Mouse (Mus musculus) liver, postnatal 0 days (tissue): Measurements from ENCODE around the gene Usp24. TPM values are rescaled to one million over a fixed set of nuclear protein-coding genes. Genes with fewer than 3 reads are reported as not detected.

Experiments
- ATAC-seq: fragments of 200-750 bp; cut with Nextera tagmentation; 2 replicates; pipeline ENCODE4 v1.8.0; 2017; ENCODE audit warnings: mild to moderate bottlenecking, moderate library complexity
- DNase-seq: peaks from one replicate; pipeline ENCODE4 v3.0.0-alpha.2; 2016
- H3K27ac ChIP-seq: fragments of 300-500 bp; sonication (generic); 2 replicates; pipeline ENCODE4 v1.5.1; 2014; ENCODE audit warnings: antibody characterized with exemption, moderate library complexity, mild to moderate bottlenecking, low read depth
- H3K27me3 ChIP-seq: fragments of 300-500 bp; sonication (generic); 2 replicates; pipeline ENCODE4 v1.6.1; 2014; ENCODE audit warnings: low read length, control low read depth, mixed read lengths; ENCODE audit not compliant: insufficient read depth
- H3K36me3 ChIP-seq: fragments of 300-500 bp; sonication (generic); replicated peaks from 2 replicates; pipeline ENCODE4 v1.6.1; 2014; ENCODE audit warnings: mild to moderate bottlenecking, control low read depth, low read length, moderate library complexity, mixed read lengths; ENCODE audit not compliant: insufficient read depth
- H3K4me1 ChIP-seq: fragments of 300-500 bp; sonication (generic); 2 replicates; pipeline ENCODE4 v1.6.1; 2014; ENCODE audit warnings: antibody characterized with exemption, mild to moderate bottlenecking, control low read depth; ENCODE audit not compliant: insufficient read depth
- H3K4me2 ChIP-seq: fragments of 300-500 bp; sonication (generic); 2 replicates; pipeline ENCODE4 v1.6.1; 2014; ENCODE audit warnings: low read depth, mild to moderate bottlenecking, low read length, moderate library complexity, mixed read lengths
- H3K4me3 ChIP-seq: fragments of 300-500 bp; sonication (generic); 2 replicates; pipeline ENCODE4 v1.5.1; 2014; ENCODE audit warnings: low read depth, low read length
- H3K9ac ChIP-seq: fragments of 300-500 bp; sonication (generic); replicated peaks from 2 replicates; pipeline ENCODE4 v1.6.1; 2014; ENCODE audit warnings: mild to moderate bottlenecking, moderate library complexity
- H3K9me3 ChIP-seq: fragments of 300-500 bp; sonication (generic); 2 replicates; pipeline ENCODE4 v1.6.1; 2016; ENCODE audit warnings: mild to moderate bottlenecking, control low read depth, low read length, mixed read lengths
- CTCF ChIP-seq: sonication (generic); IDR thresholded peaks from 2 replicates; pipeline ENCODE4 v1.5.1; 2016; ENCODE audit warnings: antibody characterized with exemption, low read depth
- EP300 ChIP-seq: IDR thresholded peaks from 2 replicates; pipeline ENCODE4 v1.6.1; 2016; ENCODE audit warnings: antibody characterized with exemption, low read depth, mild to moderate bottlenecking
- WGBS: fragments of 180-500 bp; shearing (Covaris S2); extraction: QIAGEN DNeasy Blood & Tissue Kit; methylation state at CpG from one replicate; pipeline ENCODE4 v1.1.7; 2014; ENCODE audit not compliant: insufficient replicate concordance; 5-methylcytosine and 5-hydroxymethylcytosine counted together
- polyA plus RNA-seq: library from polyadenylated mRNA; unstranded; fragments of >200 nt; fragmentation: Nextera tagmentation; extraction: Ambion mirVana; gene quantifications from 2 replicates; pipeline ENCODE4 v1.2.1, GENCODE M21; 2015

The Usp24 gene
- polyA plus RNA-seq, 1 experiment from 2014 or later = 4.7 TPM

DNA sequence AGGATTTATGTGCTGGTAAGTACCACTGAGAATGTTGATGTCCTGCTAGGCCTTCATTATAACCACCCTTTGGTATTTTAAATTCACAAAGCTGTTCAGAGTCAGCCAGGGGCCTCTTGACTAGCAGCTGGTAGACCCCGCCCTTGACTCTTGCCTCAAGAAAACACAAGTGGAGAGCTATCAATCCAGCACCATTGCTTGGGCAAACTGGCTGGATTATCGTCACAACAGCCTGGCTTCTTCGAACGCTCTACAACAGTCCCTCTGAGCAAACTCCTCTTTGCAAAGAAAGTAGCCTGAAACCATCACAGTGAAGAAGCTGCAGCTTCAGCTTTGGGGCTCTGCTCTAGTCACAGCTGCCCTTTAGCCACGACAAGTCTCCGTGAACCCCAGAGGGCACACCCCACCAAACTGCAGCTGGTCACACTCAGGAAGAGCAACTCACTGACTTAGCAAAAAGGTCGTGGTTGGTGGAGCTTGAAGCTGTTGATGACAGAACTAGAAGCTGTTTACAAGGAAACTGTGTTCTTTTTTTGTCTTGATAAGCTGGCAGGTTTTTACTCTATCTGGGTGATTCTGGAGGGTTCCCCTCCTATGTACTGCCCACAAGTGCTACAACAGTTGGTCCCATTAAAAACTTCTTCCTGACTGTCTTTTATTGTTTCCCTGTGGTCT, 19.5 kb upstream of the Usp24 start:
- WGBS = 37% methylated on average over 7 of the region's 7 CpGs
- no peak overlapping the region; the same call in 1 of the 2 replicates for H3K4me2 ChIP-seq
- ATAC-seq (peak; percentile 84), DNase-seq (peak; percentile 28)
- no peaks in the 10 kb centered on the region for H3K27me3 ChIP-seq
- peaks cover 2% of the 10 kb centered on the region; the same call in 1 of the 2 replicates for H3K4me1 ChIP-seq
- peak overlapping the region; percentile 26; the same call in 1 of the 2 replicates for H3K27ac ChIP-seq
- H3K36me3 ChIP-seq = no peaks in the 10 kb centered on the region
- no peak overlapping the region for H3K9ac ChIP-seq
- TF ChIP-seq CTCF (no peak), EP300 (peak; percentile 35; the same call in 1 of the 2 replicates)
- H3K9me3 ChIP-seq = no peaks in the 10 kb centered on the region
- H3K4me3 ChIP-seq = no peak overlapping the region

DNA sequence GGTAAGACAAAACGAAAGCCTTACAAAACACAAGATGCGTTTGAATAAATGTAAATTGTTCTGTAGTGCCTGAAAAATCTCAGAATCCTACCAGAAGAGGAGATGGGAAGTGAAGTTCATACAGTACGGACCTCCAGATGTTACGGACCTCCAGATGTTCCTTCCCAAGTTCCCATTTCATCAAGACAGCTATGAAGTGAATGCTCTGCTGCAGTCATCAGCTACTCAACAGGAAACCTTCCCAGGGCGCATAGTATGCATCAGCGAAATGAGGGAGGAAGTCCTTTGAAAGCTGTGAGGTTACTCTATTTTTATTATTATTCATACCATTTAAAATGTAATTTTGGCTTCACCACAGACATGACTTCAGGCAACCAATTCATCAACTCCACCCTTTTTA, 14.7 kb upstream of the Usp24 start:
- no peaks in the 10 kb centered on the region for H3K9me3 ChIP-seq
- H3K36me3 ChIP-seq = no peaks in the 10 kb centered on the region
- H3K9ac ChIP-seq = no peak overlapping the region
- ATAC-seq = no peak
- DNase-seq = no peak
- H3K27me3 ChIP-seq = no peaks in the 10 kb centered on the region
- H3K4me1 ChIP-seq = peaks cover 3% of the 10 kb centered on the region; the same call in 1 of the 2 replicates
- whole genome bisulfite sequencing = 46% methylated on average over 6 of the region's 6 CpGs
- TF ChIP-seq EP300 = no peak
- TF ChIP-seq CTCF = no peak
- H3K4me3 ChIP-seq = no peak overlapping the region
- no peak overlapping the region for H3K27ac ChIP-seq
- H3K4me2 ChIP-seq = 0 out of 2 replicates have a peak overlapping the region, but pooled peaks have one; percentile 1

DNA sequence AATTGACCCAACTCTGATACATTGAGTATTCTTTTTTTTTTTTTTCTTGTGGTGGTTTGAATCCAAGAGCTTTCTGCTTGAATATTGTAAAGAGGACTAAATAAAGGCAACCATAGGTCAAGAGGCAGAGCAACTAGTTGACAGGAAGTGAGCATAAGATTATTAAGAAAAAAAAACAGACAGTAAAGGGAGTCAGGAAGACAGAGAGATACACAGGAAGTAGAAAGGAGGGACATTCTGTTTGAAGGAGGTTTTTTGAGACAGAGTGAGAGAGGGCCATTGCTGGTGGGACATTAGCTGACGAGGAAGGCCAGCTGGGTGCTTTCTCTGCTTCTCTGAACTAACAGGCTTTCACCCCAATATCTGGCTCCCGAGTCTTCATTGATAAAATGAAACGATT, 7.9 kb upstream of the Usp24 start:
- Histone ChIP-seq H3K4me3 (no peak overlapping the region), H3K9ac (no peak overlapping the region), H3K36me3 (no peaks in the 10 kb centered on the region), H3K4me1 (0 out of 2 replicates have a peak, but pooled peaks cover 4% of the 10 kb centered on the region), H3K9me3 (peaks cover 3% of the 10 kb centered on the region; the same call in 1 of the 2 replicates), H3K27me3 (no peaks in the 10 kb centered on the region), H3K4me2 (no peak overlapping the region), H3K27ac (no peak overlapping the region)
- ATAC-seq (no peak), DNase-seq (no peak)
- 86% methylated on average over 3 of the region's 3 CpGs for WGBS
- TF ChIP-seq CTCF = no peak
- TF ChIP-seq EP300 = no peak

DNA sequence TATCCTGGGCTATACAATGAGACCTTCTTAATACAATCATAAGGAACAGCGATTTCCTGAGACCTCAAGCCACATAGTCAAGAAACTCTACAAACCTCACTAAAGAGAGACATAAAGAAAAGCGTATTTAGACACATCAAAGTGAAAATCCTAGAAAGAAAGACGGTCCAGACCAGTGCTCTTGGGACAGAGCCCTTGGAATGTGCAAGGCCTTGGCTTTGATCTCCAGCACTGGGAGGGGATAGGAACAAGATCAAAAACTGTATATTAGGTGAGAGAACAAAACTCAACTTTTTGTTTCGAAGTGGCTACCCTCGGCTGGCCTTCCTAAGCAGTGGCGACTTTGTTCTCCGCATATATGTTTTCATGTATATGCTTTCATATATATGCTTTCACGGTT, 3.4 kb upstream of the Usp24 start:
- Histone ChIP-seq H3K4me1 (peaks cover 21% of the 10 kb centered on the region), H3K27me3 (no peaks in the 10 kb centered on the region), H3K9ac (no peak overlapping the region), H3K36me3 (no peaks in the 10 kb centered on the region), H3K4me3 (no peak overlapping the region), H3K27ac (no peak overlapping the region), H3K4me2 (no peak overlapping the region), H3K9me3 (peaks cover 3% of the 10 kb centered on the region; the same call in 1 of the 2 replicates)
- no peak for DNase-seq
- WGBS = 85% methylated on average over 8 of the region's 8 CpGs
- ATAC-seq = no peak
- TF ChIP-seq EP300 (no peak), CTCF (no peak)

DNA sequence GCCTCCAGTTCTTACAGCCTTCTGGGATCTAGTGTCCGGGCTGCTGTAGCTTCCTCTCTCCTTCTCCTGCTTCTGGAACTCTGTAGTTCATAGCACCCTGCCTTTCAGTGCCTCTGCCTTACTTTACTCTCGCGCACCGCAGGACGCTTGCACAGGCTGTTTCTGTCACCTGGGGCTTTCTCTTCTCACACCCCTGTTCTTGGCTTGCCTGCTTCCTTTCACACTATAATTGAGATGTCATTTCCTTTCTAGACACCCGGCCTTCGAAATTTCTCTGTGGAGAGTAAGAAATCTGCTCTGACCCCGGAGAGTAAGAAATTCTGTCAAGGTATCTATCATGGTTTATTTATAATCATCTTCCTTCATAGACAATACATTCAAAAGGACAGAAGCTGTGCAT, 2.9 kb upstream of the Usp24 start:
- H3K27ac ChIP-seq = no peak overlapping the region
- no peak for DNase-seq
- 71% methylated on average over 8 of the region's 8 CpGs for WGBS

DNA sequence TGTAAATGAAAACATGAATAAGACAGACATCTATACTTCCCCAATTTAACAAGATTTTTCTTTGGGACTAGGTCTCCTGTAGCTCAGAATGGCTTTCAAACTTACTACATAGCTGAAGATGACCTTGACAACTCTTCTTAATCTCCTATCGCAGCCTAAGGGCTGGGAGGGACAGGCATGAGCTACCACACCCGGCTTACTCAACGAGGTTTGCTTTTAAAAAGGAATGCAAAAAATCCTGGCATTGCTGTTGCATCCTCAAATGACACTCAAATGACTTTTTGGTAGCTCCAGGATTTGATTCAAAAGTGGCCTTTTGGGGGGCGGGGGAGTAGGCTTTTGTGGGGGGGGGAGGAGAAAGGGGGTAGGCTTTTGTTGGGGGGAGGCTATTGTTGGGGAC, 2.1 kb upstream of the Usp24 start:
- 24% methylated on average over 4 of the region's 4 CpGs for WGBS
- peaks cover 33% of the 10 kb centered on the region for H3K4me1 ChIP-seq
- H3K4me3 ChIP-seq = no peak overlapping the region
- TF ChIP-seq EP300 (no peak), CTCF (no peak)
- DNase-seq (no peak), ATAC-seq (no peak)
- H3K4me2 ChIP-seq = peak overlapping the region; percentile 90; the same call in 1 of the 2 replicates
- no peaks in the 10 kb centered on the region for H3K36me3 ChIP-seq
- no peaks in the 10 kb centered on the region for H3K9me3 ChIP-seq
- H3K27ac ChIP-seq = no peak overlapping the region
- H3K9ac ChIP-seq = no peak overlapping the region
- H3K27me3 ChIP-seq = no peaks in the 10 kb centered on the region

More for the DNA sequence above, 2.9 kb upstream of the Usp24 start:
- peaks cover 3% of the 10 kb centered on the region; the same call in 1 of the 2 replicates for H3K9me3 ChIP-seq
- H3K4me1 ChIP-seq = peaks cover 25% of the 10 kb centered on the region
- no peak overlapping the region for H3K4me2 ChIP-seq
- H3K27me3 ChIP-seq = no peaks in the 10 kb centered on the region
- no peak for ATAC-seq
- H3K36me3 ChIP-seq = no peaks in the 10 kb centered on the region
- TF ChIP-seq EP300 = no peak
- TF ChIP-seq CTCF = no peak
- H3K9ac ChIP-seq = no peak overlapping the region
- H3K4me3 ChIP-seq = no peak overlapping the region

DNA sequence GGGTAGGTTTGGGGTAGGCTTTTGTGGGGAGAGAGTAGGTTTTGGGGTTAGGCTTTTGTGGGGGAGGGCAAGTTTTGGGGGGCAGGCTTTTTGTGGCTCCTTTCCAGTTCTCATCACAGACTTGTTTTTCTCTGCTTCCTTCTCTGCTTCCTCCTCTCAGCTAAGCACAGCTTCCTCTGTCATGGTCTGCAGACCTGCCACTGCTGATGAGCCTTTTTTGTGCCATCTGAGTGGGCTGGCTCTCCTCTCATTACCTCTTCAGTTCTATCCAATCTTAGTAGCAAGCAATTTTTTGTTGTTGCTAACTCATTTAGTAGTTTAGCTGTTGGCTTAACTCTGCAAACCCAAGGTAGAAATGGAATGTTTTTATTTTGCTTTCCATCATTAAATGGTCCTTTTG, 1.7 kb upstream of the Usp24 start:
- no peak overlapping the region for H3K4me3 ChIP-seq
- no peaks in the 10 kb centered on the region for H3K27me3 ChIP-seq
- peaks cover 37% of the 10 kb centered on the region for H3K4me1 ChIP-seq
- DNase-seq (no peak), ATAC-seq (no peak)
- TF ChIP-seq EP300 (no peak), CTCF (no peak)
- no peak overlapping the region for H3K27ac ChIP-seq
- H3K9ac ChIP-seq = no peak overlapping the region
- H3K4me2 ChIP-seq = peak overlapping the region; percentile 90; the same call in 1 of the 2 replicates
- no peaks in the 10 kb centered on the region for H3K9me3 ChIP-seq
- no peaks in the 10 kb centered on the region for H3K36me3 ChIP-seq
